In the genomic region with DNA sequence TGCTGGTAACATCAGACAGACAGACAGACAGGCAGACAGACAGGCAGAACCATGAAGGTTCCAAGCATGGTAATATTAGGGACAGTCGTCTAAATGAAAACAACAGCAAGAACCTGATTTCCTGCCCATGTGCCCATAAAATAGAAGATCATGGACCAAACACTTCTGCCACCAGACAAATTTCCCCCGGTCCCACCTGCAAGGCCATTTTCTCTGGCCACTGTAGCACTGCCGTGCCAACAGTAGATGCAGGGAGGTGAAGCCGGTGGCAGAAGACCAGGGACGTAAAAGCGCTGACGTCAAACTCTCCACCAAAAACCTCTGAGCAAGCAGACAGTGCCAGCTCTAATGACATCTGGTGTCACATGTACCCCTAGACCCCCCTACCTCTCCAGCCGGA, we compare ENCODE assay signal across 12 mouse cellular contexts. TPM values are rescaled to one million over a fixed set of nuclear protein-coding genes. Genes with fewer than 3 reads are reported as not detected.
DNase-seq lines count a peak whose midpoint lies in the region; ATAC-seq and TF ChIP-seq lines count a peak whose summit lies in the region.
"Had no signal": no experiment of that assay in that cellular context is flagged by ENCODE, and none has a peak within 500 bp of the region (broad histone marks: within the 10 kb centered on the region; RNA-seq: fewer than 3 reads in every experiment).

No protein-coding gene starts in this region.

- peak overlapping the region; percentile 57 for H3K27ac ChIP-seq in left cerebral cortex, adult 2 months
- no peak overlapping the region for H3K27ac ChIP-seq in forebrain, embryonic 12.5 days
- peak overlapping the region; percentile 16; the same call in 1 of the 2 replicates for H3K27ac ChIP-seq in hindbrain, postnatal 0 days
- H3K27ac ChIP-seq in olfactory bulb, adult 2 months (ENCODE audit: insufficient read depth, low read depth, low read length) = peak overlapping the region; percentile 61
- H3K27ac ChIP-seq: heart, adult 2 months; limb, embryonic 10.5 days had no signal

- no peaks in the 10 kb centered on the region for H3K27me3 ChIP-seq in forebrain, embryonic 12.5 days
- H3K27me3 ChIP-seq in hindbrain, postnatal 0 days (ENCODE audit: insufficient read depth, low read length) = no peaks in the 10 kb centered on the region

- no peak for ATAC-seq in forebrain, embryonic 12.5 days (ENCODE audit: low FRiP score)
- no peak for ATAC-seq in hindbrain, postnatal 0 days

- no peaks in the 10 kb centered on the region for H3K36me3 ChIP-seq in forebrain, embryonic 12.5 days (replicated peaks)
- no peaks in the 10 kb centered on the region for H3K36me3 ChIP-seq in hindbrain, postnatal 0 days (ENCODE audit: insufficient read depth, low read length)
- H3K36me3 ChIP-seq: limb, embryonic 10.5 days had no signal

- peak overlapping the region; percentile 72 for H3K4me3 ChIP-seq in left cerebral cortex, adult 2 months
- H3K4me3 ChIP-seq in forebrain, embryonic 12.5 days (replicated peaks) = peak overlapping the region; percentile 65
- peak overlapping the region; percentile 55 for H3K4me3 ChIP-seq in hindbrain, postnatal 0 days (ENCODE audit: low read length)
- peak overlapping the region; percentile 67 for H3K4me3 ChIP-seq in olfactory bulb, adult 2 months (ENCODE audit: insufficient read depth, low read depth, low read length)
- H3K4me3 ChIP-seq: heart, adult 2 months; limb, embryonic 10.5 days had no signal

- H3K9me3 ChIP-seq in forebrain, embryonic 12.5 days = no peaks in the 10 kb centered on the region
- H3K9me3 ChIP-seq in hindbrain, postnatal 0 days (ENCODE audit: low read length) = no peaks in the 10 kb centered on the region
- H3K9me3 ChIP-seq: limb, embryonic 10.5 days had no signal

- peak overlapping the region; percentile 80 for H3K9ac ChIP-seq in forebrain, embryonic 12.5 days
- H3K9ac ChIP-seq in hindbrain, postnatal 0 days (replicated peaks; ENCODE audit: low read length) = peak overlapping the region; percentile 55
- H3K9ac ChIP-seq: lung, embryonic 14.5 days had no signal

- TF ChIP-seq CTCF in left cerebral cortex, adult 2 months (IDR thresholded peaks at IDR 0.05) = no peak
- no peak for TF ChIP-seq CTCF in hindbrain, postnatal 0 days (IDR thresholded peaks at IDR 0.05; ENCODE audit: low read depth)
- no peak for TF ChIP-seq CTCF in olfactory bulb, adult 2 months (IDR thresholded peaks at IDR 0.05; ENCODE audit: insufficient read depth, low read depth, low read length)

- TF ChIP-seq POLR2A in olfactory bulb, adult 2 months (IDR thresholded peaks at IDR 0.05; ENCODE audit: insufficient read depth, low read depth, low read length) = no peak

- DNase-seq in left cerebral cortex, adult 2 months (ENCODE audit: extremely low spot score in 1 of 2, low spot score in 2 of 2) = no peak
- no peak for DNase-seq in left cerebral cortex, adult 9 months (ENCODE audit: low spot score in 2 of 2)
- DNase-seq in hindbrain, postnatal 0 days (ENCODE audit: low spot score) = peak; percentile 46
- no peak for DNase-seq in heart, postnatal 10 days
- DNase-seq in embryo, embryonic 9.5 days (ENCODE audit: extremely low spot score) = no peak
- no peak for DNase-seq in kidney, adult 11 months
- DNase-seq: heart, adult 2 months; lung, embryonic 14.5 days had no signal

- H3K4me2 ChIP-seq in forebrain, embryonic 12.5 days = peak overlapping the region; percentile 81
- H3K4me2 ChIP-seq in hindbrain, postnatal 0 days (ENCODE audit: low read depth, low read length) = peak overlapping the region; percentile 82
- H3K4me2 ChIP-seq: lung, embryonic 14.5 days had no signal

- H3K4me1 ChIP-seq in forebrain, embryonic 12.5 days = peaks cover 69% of the 10 kb centered on the region
- 0 out of 2 replicates have a peak, but pooled peaks cover 4% of the 10 kb centered on the region for H3K4me1 ChIP-seq in hindbrain, postnatal 0 days (ENCODE audit: insufficient read depth, low read length)
- H3K4me1 ChIP-seq in olfactory bulb, adult 2 months (ENCODE audit: control insufficient read depth, insufficient read depth, low read length) = peaks cover 22% of the 10 kb centered on the region

- WGBS in forebrain, embryonic 12.5 days = 58% methylated on average over 8 of the region's 8 CpGs
- 30% methylated on average over 8 of the region's 8 CpGs for WGBS in hindbrain, postnatal 0 days
- WGBS in olfactory bulb, adult 2 months = 28% methylated on average over 8 of the region's 8 CpGs

- intact Hi-C loops in left cerebral cortex, adult 2 months (cut with DNase I) = loop anchor here (5.0 to 10.0 kb wide), 7 partner anchors 63 to 467 kb away; no protein-coding TSS in a partner anchor
- intact Hi-C loops in heart, postnatal 10 days (cut with DNase I) = loop anchor here (5.0 kb wide), 3 partner anchors 97 to 467 kb away; no protein-coding TSS in a partner anchor

RNA-seq across cellular contexts. Expression of a gene that starts 2.0 kb away (rescaled TPM):
- total RNA-seq in left cerebral cortex, adult 2 months (2021) = 10 to 100 TPM; 28.8 to 30.7 TPM
- polyA plus RNA-seq in forebrain, embryonic 12.5 days (2016; fragmentation: Nextera tagmentation; extraction: Ambion mirVana) = 21.6 and 22.4 TPM in 2 replicates
- total RNA-seq in hindbrain, postnatal 0 days (2014; rRNA removed) = 5.9 and 6.6 TPM in 2 replicates
- polyA plus RNA-seq in hindbrain, postnatal 0 days (2015; fragmentation: Nextera tagmentation; extraction: Ambion mirVana) = 11.8 and 12.5 TPM in 2 replicates
- not detected in 2 replicates for polyA plus RNA-seq in olfactory bulb, adult 2 months (2012; ENCODE audit: insufficient read depth, insufficient read length, low replicate concordance, missing spikeins)
- 1 to 10 TPM; 3.1 to 4.3 TPM for total RNA-seq in heart, postnatal 10 days (2021)
- total RNA-seq: hematopoietic stem cell, adult 5-6 weeks had no signal
- polyA plus RNA-seq: limb, embryonic 10.5 days had no signal
